Mouse (Mus musculus) layer of hippocampus, adult 9-10 months (tissue): ENCODE measurements around the gene Calcb.
"Not testable (repeated sequence)": the region's sequence is repeated elsewhere in the genome, so short reads cannot be mapped to it uniquely, and the experiment has no call there.

Experiments
- DNase-seq: peaks from one replicate; pipeline ENCODE4 v3.0.0; 2022; ENCODE audit warnings: low spot score

Calcb gene

DNA sequence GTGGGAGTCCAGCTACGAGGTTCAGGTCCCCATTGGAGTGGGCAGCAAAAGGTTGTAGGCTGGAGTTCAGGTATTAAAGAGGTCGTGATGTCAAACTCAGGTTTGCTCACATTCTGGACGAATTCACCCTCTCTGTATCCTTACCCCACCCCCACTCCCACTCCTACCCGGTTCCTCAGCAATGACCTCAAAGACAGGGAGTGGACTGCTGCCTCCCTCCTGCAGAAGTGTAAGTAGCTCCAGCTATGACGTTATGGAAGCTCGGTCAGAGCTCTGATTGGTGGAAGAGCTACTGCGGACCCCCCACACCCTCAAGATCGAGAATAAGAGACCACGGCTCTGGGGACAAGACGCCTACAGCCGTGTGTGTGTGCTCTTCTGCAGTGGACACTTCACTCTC lies at the start of gene Calcb:
Calcb (plus strand) TSS at position 344 of the 400 bp plus-strand sequence.
- DNase-seq, result no peak

DNA sequence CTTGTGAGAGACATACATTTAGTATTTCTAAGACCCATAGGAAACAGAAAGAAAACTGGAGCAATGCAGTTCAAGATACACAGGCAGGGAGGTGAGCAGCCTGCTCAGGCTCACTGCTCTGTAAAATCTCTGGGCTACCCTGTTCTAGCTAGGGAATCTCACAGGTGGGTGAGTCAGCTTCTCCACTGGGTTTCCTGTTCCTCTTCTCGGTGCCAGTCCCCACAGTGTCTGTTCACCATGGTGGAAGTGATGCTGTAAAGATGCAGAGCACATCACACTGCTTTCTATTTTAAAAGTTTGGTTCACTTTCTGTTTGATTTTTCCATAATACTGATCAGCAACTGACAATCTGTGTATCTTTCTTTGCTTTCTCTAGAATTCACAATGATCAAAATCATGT lies 47.0 kb upstream of the Calcb start:
- DNase-seq, result no peak

DNA sequence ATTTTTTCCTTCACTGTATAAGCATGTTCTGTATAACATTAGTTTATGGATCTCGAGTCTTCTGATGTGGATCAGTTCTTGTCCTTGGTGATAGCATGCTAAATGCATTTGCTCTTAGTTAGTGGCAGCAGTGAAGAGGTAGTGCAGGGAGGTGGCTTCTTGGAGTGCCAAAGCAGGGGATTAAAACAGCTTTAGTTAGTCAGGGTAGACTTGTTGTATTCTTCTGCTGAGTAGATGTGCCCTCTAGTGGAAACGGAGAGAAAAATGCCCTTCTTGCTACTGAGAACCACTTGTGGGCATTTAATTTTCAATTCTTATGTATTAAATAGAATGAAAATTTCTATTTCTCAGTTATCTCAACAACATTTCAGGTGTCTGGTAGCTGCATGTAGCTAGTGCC lies 45.7 kb upstream of the Calcb start:
- DNase-seq, result peak; percentile 12

DNA sequence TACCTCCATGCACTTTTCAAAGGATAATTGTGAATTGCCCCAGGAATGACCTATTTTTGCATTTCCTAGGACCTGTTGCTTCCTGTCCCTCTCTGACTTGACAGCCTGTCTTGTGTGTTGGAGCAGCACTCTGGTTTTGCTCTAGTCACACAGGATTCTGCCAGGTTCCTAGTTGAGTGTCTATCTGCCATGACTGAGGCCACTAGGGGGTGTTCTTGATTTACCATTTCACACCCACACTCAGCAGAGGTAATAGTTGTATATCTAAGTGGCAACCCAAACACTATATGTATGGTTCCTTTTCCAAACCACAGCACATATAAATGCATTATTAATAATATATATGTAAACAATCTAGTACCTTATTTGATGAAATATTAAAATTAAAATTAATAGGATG lies 26.1 kb upstream of the Calcb start:
- DNase-seq, result no peak

DNA sequence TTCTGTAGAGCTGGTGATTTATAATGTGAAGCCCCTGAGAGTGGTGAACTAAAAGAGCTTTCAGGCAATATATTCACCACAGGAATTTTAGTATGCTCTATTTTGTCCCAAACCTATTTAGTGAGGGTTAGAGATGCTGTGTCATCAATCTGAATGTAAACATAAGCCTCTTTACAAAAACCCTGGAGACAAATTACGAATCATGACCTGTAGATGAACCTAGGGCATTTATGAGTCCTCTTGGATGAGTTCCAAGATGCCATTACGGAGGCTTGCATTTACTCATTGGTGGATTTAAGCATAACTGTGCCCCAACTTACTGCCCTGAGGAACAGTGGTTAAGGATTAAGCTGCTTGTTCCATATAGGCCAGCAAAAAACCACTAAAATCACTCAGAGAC lies 17.6 kb upstream of the Calcb start:
- DNase-seq, result no peak

DNA sequence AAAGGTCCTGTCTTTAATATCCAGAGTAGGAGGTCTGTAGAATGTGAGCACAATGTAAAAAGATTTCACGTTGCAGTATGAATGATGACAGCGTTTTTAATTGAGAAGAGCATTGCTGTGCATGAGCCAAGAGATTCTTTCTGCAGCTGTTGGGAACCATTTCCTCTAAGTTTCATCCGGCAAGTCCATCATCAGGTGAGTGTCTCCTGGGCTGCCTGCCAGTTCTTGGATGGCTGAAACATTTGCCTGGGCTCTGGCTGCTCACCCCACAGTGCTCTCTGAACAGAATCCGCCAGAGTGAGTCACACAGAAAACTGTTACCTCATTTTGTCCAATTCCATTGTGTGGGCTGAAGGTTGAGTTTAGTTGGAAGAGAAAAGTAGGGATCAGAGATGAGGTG lies 11.7 kb upstream of the Calcb start:
- no peak for DNase-seq

DNA sequence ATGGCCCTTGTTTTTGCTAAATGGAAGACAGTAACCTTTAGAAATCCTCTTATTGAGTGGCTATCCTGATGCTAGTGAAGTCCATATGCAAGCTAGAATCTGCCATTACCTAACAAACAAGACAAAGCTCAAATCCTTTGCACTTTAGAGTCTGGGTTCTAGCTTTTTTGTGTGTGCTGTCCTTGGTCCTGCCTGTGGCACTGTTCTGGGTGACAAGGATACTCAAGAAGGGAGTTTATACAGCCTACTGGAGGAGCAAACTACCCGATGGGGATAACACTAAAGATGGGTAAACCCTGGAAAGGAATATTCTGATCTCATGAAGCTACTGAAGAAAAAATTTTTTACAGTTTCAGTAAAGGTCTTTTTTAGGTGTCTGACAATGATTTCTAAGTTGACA lies 11.0 kb upstream of the Calcb start:
- DNase-seq, result no peak

DNA sequence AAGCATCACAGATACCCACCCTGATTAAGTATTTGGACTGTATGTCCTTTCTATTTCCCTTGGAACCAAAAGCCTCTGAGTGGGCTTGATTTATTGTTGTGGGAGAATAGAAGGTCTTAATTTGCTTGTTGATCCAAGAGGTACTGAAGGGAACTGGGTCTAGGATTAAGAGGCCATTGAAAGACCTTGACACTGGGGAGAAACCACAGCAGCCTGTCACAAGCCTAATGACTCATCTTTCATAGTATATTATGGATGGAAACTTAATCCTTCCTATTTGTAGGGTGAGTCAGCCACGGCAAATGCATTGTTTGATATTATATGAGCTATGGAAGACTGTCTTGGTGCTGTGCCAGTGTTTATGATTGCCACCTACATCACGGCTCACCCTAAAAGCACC lies 8.0 kb upstream of the Calcb start:
- no peak for DNase-seq

DNA sequence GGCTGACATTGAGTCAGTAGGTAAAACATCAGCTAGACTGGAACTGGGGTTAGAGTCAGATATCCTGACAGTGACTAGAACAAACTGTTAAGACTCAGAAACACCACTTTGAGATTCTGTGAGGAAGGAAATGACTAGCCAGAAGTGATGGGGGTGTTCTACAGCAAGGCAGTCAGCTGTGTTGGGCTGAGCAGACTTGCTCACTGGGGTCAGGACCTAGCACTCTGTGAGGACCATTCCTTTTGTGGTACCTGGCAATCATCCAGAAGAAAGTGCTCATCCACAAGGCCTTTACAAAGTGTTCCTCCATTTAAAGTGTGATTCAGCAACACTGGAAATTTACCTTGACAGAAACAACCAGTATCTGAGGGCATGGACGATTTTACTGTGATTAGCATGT lies 5.9 kb upstream of the Calcb start:
- DNase-seq, result no peak

DNA sequence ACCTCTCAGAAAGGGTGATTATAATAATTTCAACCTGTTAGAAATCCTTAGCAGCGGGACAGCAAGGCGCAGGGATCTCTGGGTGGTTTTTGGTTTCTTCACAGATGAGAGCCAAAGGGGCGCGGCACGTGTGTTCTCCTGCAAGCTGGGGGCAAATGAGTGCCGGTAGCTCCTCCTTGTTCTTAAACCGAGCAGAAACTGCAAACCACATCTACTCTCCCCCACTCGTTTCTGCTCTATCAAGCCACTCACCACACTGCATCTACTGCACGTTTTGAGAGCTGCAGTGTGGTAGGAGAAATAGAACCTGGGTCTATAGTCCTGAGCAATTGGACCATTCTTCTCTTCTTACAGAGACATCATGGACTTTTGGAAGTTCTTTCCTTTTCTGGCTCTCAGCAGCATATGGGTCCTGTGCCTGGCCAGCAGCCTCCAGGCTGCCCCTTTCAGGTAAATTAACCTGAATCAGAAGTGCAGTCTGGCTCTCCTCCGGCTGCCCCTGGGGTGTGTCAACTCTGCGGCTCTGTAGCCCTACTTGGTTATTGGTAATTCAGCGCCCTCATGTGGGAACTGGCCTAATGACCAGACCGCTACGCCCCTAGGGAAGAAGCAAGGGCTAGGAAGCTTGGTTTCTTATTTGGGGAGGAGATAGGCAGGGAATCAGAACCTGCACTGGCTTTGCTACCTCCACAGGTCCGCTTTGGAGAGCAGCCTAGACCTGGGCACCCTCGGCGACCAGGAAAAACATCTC lies 1.1 kb downstream of the Calcb start:
- DNase-seq, result no peak

DNA sequence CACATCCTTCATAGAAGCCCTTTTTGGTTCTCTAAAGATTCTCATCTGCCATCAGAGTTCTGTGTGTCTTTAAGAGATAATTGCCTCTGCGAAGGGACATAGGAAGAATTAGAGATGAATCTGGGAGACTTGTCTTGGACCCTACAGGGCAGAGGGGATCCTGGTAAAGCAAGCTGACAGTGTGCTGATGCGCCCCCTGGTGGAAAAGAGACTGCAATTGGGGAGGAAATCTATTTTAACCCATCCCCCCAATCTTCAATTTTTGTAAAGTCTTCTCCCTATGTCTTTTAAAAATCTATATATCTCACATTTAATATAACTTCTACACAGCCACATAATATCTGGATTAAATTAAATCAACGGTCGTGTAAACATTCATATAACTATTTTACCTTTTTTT lies 11.3 kb downstream of the Calcb start:
- DNase-seq, result not testable (repeated sequence)

DNA sequence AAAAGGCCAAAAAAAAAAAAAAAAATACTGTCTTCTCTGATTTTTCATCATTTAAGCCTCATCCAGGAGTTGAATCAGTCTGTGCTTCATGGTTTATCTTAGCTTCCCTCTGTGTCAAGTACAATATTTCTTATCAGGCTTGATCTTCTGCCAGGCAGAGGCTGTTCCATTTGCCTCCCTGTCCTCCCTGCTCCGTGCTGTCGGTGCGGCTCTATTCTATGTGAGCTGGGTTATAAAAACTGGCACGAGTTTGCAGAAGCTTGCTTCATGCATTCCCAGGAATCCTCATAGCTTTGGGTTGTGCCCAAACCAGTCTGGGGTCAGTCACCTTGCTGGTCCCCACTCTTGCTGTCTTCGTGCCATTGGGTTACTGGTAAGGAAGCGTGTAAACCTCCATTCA lies 12.7 kb downstream of the Calcb start:
- no peak for DNase-seq

DNA sequence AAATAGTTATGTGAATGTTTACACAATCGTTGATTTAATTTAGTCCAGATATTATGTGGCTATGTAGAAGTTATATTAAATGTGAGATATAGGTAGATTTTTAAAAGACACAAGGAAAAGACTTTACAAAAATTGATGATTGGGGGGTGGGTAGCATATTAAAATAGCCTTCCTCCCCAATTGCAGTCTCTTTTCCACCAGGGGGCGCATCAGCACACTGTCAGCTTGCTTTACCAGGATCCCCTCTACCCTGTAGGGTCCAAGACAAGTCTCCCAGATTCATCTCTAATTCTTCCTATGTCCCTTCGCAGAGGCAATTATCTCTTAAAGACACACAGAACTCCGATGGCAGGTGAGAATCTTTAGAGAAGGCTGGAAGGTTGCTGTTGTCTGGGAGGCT lies 13.3 kb downstream of the Calcb start:
- DNase-seq, result not testable (repeated sequence)

DNA sequence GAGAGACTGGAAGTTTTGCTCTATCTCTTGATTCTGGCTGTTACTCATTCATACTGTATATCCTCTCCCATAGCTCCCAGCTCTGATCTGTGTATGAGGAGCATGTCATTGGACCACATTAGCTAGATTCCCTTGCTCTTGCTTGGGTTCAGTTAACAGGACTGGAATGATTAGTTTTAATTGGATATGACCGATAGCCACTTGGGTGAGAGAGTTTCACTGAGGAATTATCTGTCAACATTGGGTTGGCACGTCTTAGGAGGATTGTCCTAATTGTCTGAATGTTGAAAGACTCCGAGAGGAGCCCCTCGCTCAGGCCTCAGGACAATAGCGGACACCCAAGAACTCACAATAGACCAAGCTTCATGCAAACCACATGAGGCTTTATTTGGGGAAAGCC lies 17.8 kb downstream of the Calcb start:
- no peak for DNase-seq

DNA sequence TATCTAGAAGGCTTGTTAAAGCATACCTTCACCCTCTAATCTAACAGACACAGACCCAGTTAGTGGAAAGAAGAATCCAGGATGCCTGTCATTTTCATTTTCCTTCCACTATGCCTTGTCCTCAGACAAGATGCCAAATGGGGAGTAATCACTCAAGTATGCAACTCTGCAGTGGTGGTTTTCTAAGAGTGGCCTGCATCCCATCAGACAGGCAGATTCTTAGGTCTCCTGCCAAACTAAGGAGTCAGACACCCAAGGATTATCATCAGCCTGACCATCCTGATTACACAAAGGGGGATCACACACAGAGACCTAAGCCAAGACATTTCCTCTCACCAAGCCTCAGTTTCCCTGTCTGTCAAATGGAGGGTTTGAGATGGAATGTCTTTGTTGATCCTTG lies 19.7 kb downstream of the Calcb start:
- DNase-seq, result no peak

DNA sequence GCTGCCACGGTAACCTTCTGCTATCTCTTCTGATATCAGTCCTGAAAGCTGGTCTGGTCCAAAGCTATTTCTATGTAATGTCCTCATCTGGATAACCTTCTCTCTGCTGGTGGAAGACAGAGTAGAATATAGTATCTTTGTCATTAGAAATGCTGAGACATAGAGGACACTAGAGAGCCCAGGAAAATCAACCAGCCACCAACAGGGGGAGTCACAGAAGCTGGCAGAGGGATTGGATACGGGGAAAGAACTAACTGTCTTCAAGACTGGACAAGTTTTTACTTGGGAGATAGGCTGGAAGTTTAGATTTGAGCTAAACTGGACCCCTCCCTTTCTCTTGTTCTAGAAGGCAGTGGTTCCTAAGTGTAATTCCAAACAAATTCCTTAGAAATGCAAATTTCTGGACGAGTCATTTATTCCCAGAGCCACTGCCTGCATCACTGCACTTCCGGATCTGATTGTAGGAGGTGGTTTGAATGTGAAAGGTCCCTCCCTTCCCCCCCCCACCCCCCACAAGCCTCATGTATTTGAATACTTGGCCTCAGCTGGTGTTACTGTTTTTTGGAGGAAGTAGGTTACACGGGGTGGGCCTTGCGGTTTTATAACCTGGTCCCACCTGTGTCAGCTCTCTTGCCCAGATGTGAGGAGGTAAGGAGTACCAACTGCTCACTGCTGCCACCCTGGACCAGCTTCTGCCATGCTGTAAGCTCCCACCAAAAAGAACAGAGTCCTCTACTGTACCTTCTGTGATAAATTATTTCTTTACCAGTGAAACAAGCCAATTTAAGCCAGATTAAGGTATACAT lies 22.1 kb downstream of the Calcb start:
- no peak for DNase-seq

DNA sequence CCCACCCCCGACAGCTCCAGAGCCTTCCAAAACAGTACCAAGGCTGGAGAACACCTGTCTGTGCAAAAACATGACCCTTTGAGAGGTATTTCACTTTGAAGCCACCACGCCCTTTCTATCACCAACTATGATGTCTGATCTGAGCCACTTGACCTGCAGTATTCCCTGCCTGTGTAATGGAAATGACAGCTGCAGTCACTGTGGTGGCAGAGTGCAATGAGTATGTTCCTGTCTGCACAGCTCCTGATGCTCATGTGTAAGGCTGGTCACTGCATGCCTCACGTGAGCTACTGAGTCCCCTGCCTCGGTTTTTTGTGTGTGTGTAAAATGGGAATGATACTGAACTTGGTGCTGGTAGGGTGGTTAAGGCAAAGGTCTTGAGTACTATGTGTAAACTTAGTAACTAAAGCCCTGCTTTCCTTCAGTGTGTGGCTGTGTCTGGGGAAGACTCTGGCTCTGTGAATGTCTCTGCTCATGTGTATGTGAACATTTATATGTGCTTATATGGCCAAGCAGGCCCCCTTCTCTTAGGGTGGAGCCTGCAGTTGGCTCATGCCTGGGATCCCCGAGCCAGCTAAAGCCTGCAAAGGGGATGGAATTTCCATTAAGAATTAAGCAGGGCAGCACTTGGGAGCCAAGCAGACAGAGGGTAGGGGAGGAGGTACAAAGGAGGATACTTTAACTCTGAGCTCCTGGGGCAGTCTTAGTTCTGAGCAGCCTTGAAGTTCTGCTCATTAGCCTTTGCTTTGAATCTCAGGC lies 24.8 kb downstream of the Calcb start, which contains the start of gene Insc:
Insc (plus strand) TSS at position 673 of the 759 bp plus-strand sequence.
- no peak for DNase-seq

DNA sequence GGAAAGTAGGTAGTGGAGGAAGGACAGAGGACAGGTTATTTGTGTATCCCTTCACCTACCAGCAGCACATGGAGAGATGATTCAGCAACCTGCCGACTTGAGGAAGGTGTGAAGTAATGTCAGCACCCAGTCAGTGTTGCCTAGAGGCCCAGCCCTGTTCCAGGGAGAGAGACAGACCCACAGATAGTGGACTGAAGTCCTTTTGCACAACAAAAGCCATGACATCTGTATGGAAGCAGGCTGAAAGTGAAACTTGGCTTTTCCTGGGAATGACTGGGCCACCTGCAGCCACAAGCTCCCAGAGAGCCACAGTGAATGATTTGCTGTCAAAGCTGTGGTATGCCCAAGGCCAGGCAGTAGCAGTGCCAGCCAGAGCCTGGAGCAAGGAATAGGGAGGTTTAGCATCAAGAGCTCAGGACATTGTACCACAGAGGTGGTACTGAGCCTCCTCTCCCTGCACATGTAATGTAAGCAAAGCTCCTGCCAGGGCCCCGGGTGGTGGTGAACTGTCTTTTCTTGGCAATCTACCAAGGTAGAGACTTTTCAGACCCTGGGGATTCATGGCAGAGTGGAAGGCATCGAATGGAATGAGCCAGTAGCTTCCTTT lies 26.3 kb downstream of the Calcb start:
- no peak for DNase-seq

DNA sequence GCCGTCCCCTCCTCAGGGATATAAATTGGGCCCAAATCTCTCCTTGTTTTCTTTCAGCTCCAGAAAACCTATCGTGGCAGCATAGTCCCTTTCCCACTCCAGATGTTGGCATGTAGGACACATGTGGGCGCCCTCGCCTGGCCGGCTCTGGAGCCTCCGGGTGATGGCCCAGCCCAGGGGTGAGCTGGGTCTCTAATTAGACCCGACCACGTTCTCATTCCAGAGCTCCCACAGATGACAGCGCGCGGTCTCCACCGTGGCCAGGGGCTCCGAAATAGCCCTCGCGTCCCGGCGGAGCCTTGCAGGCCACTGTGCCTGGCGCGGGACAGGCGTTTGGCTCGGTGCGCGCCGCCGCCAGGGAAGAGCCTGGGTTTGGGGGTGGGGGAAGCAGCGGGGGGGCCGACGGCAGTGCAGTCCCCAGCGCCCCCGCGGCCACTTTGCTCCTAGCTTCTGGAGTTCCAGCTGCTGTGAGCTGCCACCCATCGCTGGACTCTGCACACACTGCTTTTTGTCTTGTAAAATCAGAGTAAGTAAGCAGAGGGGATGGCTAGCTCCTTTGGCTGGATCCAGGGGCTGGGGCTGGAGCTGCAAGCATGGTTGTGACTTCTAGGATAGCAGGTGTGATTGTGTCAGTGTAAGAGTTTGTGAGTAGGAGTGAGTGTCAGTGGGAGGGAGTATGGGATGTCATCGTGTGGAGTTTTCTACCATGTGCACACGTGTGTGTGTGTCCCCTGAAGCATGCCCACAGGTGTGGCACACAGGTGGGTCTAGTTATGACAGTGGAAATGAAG lies 27.2 kb downstream of the Calcb start:
- no peak for DNase-seq

DNA sequence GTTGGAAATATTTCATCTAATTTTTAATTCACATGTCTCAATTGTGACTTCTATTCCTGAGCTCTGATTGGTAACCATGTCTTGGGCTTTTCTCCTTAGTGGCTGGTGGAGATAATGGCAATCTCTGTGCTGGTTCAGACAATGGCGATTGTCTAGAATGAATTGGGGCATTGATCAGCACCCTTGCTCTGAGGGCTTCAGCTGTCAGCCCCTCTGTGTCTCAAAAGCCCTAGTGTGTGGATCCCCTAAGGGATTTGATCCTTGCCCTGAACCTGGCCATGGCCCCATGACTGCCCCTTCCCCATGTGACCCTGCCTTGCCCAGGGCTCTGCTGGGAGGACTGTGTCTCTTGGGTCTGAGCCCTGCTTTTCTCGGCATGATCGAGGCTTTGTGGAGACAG lies 29.2 kb downstream of the Calcb start:
- peak; percentile 26 for DNase-seq

DNA sequence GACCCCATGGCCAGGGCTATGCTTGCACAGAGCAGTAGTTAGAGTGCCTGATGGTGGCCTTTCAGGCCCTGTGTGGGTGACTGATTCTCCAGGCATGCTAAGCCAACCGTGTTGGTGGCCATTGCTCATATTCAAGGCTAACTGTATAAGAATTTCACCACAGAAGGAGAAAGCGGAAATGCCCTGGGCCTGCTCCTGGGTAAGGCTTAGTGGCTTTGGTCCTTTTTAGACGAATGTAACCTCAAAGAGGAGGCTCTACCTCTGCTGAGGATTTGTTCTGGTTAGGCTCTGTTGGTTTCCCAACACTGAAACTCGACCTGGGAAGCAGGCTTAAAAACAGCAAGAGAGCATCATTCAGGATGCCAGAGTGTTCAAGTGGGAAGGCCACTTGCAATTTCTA lies 29.8 kb downstream of the Calcb start:
- DNase-seq, result no peak

DNA sequence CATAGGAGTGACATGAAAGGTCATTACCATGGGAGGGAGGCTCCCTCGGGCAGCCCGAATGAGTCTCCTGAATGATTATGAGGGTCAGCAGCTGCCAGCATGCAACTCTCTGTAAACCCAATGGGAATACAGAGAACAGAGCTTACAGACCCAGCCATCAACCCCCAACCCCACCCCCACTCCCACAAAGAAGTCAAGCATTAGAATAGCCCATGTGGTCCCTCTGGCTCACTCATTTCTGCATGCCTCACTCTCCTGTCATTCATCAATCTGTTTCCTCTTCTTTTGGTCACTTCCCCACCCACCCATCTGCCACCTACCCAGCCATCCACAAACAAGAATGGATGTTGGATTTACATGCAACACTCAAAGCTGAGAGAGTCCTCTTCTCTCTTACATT lies 35.0 kb downstream of the Calcb start:
- no peak for DNase-seq
